Mouse (Mus musculus) thymus, postnatal 0 days (tissue): ENCODE data around the gene Fbxo21. TPM values are rescaled to one million over a fixed set of nuclear protein-coding genes. Genes with fewer than 3 reads are reported as not detected.

ENCODE experiments used
- DNase-seq: peaks from one replicate; pipeline ENCODE4 v3.0.0-alpha.2; 2015; ENCODE audit warnings: low spot score
- polyA plus RNA-seq: library from polyadenylated mRNA; unstranded; fragments of >200 nt; fragmentation: Nextera tagmentation; extraction: Ambion mirVana; gene quantifications from 2 replicates; pipeline ENCODE4 v1.2.1, GENCODE M21; 2015

Fbxo21 gene
- polyA plus RNA-seq, 1 experiment from 2014 or later, result 28.1 TPM

GRCm38 (mm10) chr5:118019905-118020304 is 43.4 kb downstream of the Fbxo21 start:
- DNase-seq, result no peak

- no peak for DNase-seq
Measured at GRCm38 (mm10) chr5:118023053-118023452, 46.5 kb downstream of the Fbxo21 start.

- peak; percentile 25 for DNase-seq
Measured at GRCm38 (mm10) chr5:118025880-118026279, 49.4 kb downstream of the Fbxo21 start.

- DNase-seq, result no peak
Measured at GRCm38 (mm10) chr5:118026343-118026742, 49.8 kb downstream of the Fbxo21 start.

GRCm38 (mm10) chr5:118027101-118027697 is 50.7 kb downstream of the Fbxo21 start:
- no peak for DNase-seq

- DNase-seq, result peak; percentile 18
Measured at GRCm38 (mm10) chr5:118027698-118028190, 51.2 kb downstream of the Fbxo21 start, which contains the start of gene Tesc. TSS of gene Tesc (plus strand) at chr5:118027743.

- peak; percentile 32 for DNase-seq
Measured at GRCm38 (mm10) chr5:118028191-118029034, 51.9 kb downstream of the Fbxo21 start.

- peak; percentile 36 for DNase-seq
Measured at GRCm38 (mm10) chr5:118029035-118029408, 52.5 kb downstream of the Fbxo21 start.

GRCm38 (mm10) chr5:118029420-118029819 is 52.9 kb downstream of the Fbxo21 start:
- peak; percentile 78 for DNase-seq

GRCm38 (mm10) chr5:118030022-118030675 is 53.6 kb downstream of the Fbxo21 start:
- DNase-seq, result no peak

GRCm38 (mm10) chr5:118031059-118031458 is 54.5 kb downstream of the Fbxo21 start:
- DNase-seq, result no peak

- no peak for DNase-seq
Measured at GRCm38 (mm10) chr5:118031508-118031907, 55.0 kb downstream of the Fbxo21 start.

GRCm38 (mm10) chr5:118033328-118033727 is 56.8 kb downstream of the Fbxo21 start:
- no peak for DNase-seq

- DNase-seq, result no peak
Measured at GRCm38 (mm10) chr5:118033740-118034139, 57.2 kb downstream of the Fbxo21 start.

GRCm38 (mm10) chr5:118034632-118035031 is 58.1 kb downstream of the Fbxo21 start:
- DNase-seq, result no peak

- DNase-seq, result no peak
Measured at GRCm38 (mm10) chr5:118035786-118036185, 59.3 kb downstream of the Fbxo21 start.

- DNase-seq, result peak; percentile 78
Measured at GRCm38 (mm10) chr5:118036888-118037797, 60.6 kb downstream of the Fbxo21 start.

- peak; percentile 87 for DNase-seq
Measured at GRCm38 (mm10) chr5:118037798-118038484, 61.4 kb downstream of the Fbxo21 start.

- no peak for DNase-seq
Measured at GRCm38 (mm10) chr5:118039241-118039668, 62.7 kb downstream of the Fbxo21 start.

GRCm38 (mm10) chr5:118042599-118042998 is 66.1 kb downstream of the Fbxo21 start:
- no peak for DNase-seq
